8 mouse cellular contexts compared by ENCODE assay signal in the genomic region with DNA sequence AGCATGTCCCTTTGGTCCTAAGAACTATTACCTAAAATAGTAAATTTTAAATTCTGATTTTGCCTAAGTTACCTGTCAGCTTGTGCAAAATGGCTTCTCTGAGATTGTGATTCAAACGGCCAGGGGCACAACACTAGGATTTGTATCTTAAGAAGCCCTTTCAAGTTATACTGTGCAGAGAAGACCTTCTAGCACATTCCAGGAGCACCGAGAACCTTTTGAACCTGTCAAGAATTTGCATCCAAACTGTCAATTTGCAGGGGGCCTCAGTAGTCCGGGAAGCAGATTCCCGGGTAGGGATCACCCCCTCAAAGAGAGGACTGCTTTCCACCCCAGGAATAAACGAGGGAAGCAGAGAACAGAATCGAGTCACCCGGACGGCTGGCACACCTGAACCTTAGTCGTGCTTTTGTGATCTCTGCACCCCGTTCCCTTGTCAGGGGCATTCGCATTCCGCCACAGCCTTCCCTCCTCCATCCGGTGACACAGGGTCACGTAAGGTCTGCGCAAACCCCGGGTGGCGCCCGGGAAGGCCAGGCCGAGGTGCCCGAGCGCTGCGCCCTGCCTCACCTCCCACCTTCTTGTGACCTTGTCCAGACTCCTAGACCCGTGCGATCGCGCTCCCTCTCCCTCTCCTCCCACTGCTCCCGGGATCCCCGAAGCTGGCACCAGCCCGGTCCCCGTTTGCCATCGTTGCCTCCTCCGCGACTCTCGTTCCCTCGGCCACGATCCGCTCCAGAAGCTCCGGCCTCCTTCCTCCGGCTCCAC. TPM values are rescaled to one million over a fixed set of nuclear protein-coding genes. Genes with fewer than 3 reads are reported as not detected.
DNase-seq lines count a peak whose midpoint lies in the region; ATAC-seq lines count a peak whose summit lies in the region.

No protein-coding gene starts in this region.

- peaks cover 53% of the 10 kb centered on the region for H3K4me1 ChIP-seq in erythroblast, embryonic 14.5 days (ENCODE audit: control insufficient read depth)
- peaks cover 7% of the 10 kb centered on the region; the same call in 1 of the 2 replicates for H3K4me1 ChIP-seq in kidney, embryonic 14.5 days (ENCODE audit: control insufficient read depth, insufficient read depth, low read length)
- H3K4me1 ChIP-seq in megakaryocyte, embryonic 14.5 days: peaks cover 44% of the 10 kb centered on the region

- peak overlapping the region; percentile 78 for H3K4me3 ChIP-seq in erythroblast, embryonic 14.5 days (replicated peaks)
- peak overlapping the region; percentile 89 for H3K4me3 ChIP-seq in kidney, embryonic 14.5 days (ENCODE audit: low read length)
- peak overlapping the region; percentile 99 for H3K4me3 ChIP-seq in megakaryocyte, embryonic 14.5 days (replicated peaks)

- peaks cover 32% of the 10 kb centered on the region for H3K36me3 ChIP-seq in erythroblast, embryonic 14.5 days (ENCODE audit: control insufficient read depth)
- peaks cover 4% of the 10 kb centered on the region; the same call in 1 of the 2 replicates for H3K36me3 ChIP-seq in kidney, embryonic 14.5 days (ENCODE audit: control insufficient read depth, insufficient read depth, low read length)
- peaks cover 41% of the 10 kb centered on the region for H3K36me3 ChIP-seq in megakaryocyte, embryonic 14.5 days (replicated peaks; ENCODE audit: low read length)

- no peaks in the 10 kb centered on the region for H3K9me3 ChIP-seq in erythroblast, embryonic 14.5 days (ENCODE audit: control insufficient read depth, low read length)
- H3K9me3 ChIP-seq in kidney, embryonic 14.5 days (ENCODE audit: control insufficient read depth, low read length): no peaks in the 10 kb centered on the region
- H3K9me3 ChIP-seq in megakaryocyte, embryonic 14.5 days: no peaks in the 10 kb centered on the region

- peak; percentile 38 to 54 for DNase-seq in kidney, adult 8-10 months
- no peak for DNase-seq in kidney, adult 18-20 months
- peak; percentile 50 for DNase-seq in MN1 (ENCODE audit: low spot score)
- DNase-seq in testis, postnatal 14 days (ENCODE audit: low spot score): peak; percentile 69
- no peak for DNase-seq in urinary bladder, postnatal 4 days (ENCODE audit: low spot score in 2 of 2)

- peak overlapping the region; percentile 93 for H3K27ac ChIP-seq in kidney, embryonic 14.5 days (ENCODE audit: low read depth, low read length)

- ATAC-seq in kidney, embryonic 14.5 days (ENCODE audit: low FRiP score, low TSS enrichment): no peak; the same call in 1 of the 2 replicates

- 1% methylated on average over 37 of the region's 39 CpGs for WGBS in kidney, embryonic 14.5 days

- peak overlapping the region; percentile 85 for H3K9ac ChIP-seq in kidney, embryonic 14.5 days (ENCODE audit: low read depth, low read length)

- H3K27me3 ChIP-seq in erythroblast, embryonic 14.5 days (ENCODE audit: control insufficient read depth): no peaks in the 10 kb centered on the region
- H3K27me3 ChIP-seq in kidney, embryonic 14.5 days (ENCODE audit: control insufficient read depth, insufficient read depth, low read length): no peaks in the 10 kb centered on the region
- no peaks in the 10 kb centered on the region for H3K27me3 ChIP-seq in megakaryocyte, embryonic 14.5 days (replicated peaks)

- H3K4me2 ChIP-seq in kidney, embryonic 14.5 days (replicated peaks; ENCODE audit: low read depth, low read length): peak overlapping the region; percentile 87

RNA-seq across cellular contexts. Expression of a gene that starts 1.3 kb away (rescaled TPM):
- 3.0 and 3.7 TPM in 2 replicates for polyA plus RNA-seq in erythroblast, embryonic 14.5 days (2012)
- polyA plus RNA-seq in kidney, embryonic 14.5 days (2014; fragmentation: Nextera tagmentation; extraction: Ambion mirVana): 133 and 175 TPM in 2 replicates
- polyA plus RNA-seq in megakaryocyte, embryonic 14.5 days (2012; ENCODE audit: insufficient read depth, low replicate concordance): 42.4 and 57.7 TPM in 2 replicates

RNA-seq across cellular contexts. Expression of a gene that starts 17.6 kb away (rescaled TPM):
- polyA plus RNA-seq in erythroblast, embryonic 14.5 days (2012): not detected in 2 replicates
- polyA plus RNA-seq in kidney, embryonic 14.5 days (2014; fragmentation: Nextera tagmentation; extraction: Ambion mirVana): 0.16 and 0.69 TPM in 2 replicates
- 0.34 TPM in 1 of 2 replicates, not detected in the other for polyA plus RNA-seq in megakaryocyte, embryonic 14.5 days (2012; ENCODE audit: insufficient read depth, low replicate concordance)

RNA-seq across cellular contexts. Expression of a gene that starts 41.3 kb away (rescaled TPM):
- not detected in 2 replicates for polyA plus RNA-seq in erythroblast, embryonic 14.5 days (2012)
- 0.42 and 0.96 TPM in 2 replicates for polyA plus RNA-seq in kidney, embryonic 14.5 days (2014; fragmentation: Nextera tagmentation; extraction: Ambion mirVana)
- polyA plus RNA-seq in megakaryocyte, embryonic 14.5 days (2012; ENCODE audit: insufficient read depth, low replicate concordance): 1.5 TPM in 1 of 2 replicates, not detected in the other

RNA-seq across cellular contexts. Expression of a gene that starts 59.3 kb away (rescaled TPM):
- polyA plus RNA-seq in erythroblast, embryonic 14.5 days (2012): not detected in 2 replicates
- polyA plus RNA-seq in kidney, embryonic 14.5 days (2014; fragmentation: Nextera tagmentation; extraction: Ambion mirVana): not detected in 2 replicates
- not detected in 2 replicates for polyA plus RNA-seq in megakaryocyte, embryonic 14.5 days (2012; ENCODE audit: insufficient read depth, low replicate concordance)

Comparison
In these comparisons a context has a peak if more than half of its experiments do, and no peak if none do; other contexts are left out.
1. DNase-seq: peak in kidney, adult 8-10 months (2 of 2), MN1 (single experiment) and testis, postnatal 14 days (single experiment); none in kidney, adult 18-20 months (single experiment) and urinary bladder, postnatal 4 days (0 of 2).
2. Peak in every context shown above with its lines, with median percentiles within 50 percentile points of each other: H3K4me3 ChIP-seq.